Mouse (Mus musculus) erythroblast, embryonic 14.5 days (primary cell): ENCODE data around the gene Ttc38. TPM values are rescaled to one million over a fixed set of nuclear protein-coding genes. Genes with fewer than 3 reads are reported as not detected.
A peak's percentile ranks its signal among the peaks of the same experiment; 100 is the strongest.

Source experiments
- H3K27me3 ChIP-seq: 2 replicates; pipeline ENCODE4 v1.6.1; 2012; ENCODE audit warnings: inconsistent platforms; ENCODE audit not compliant: control insufficient read depth
- H3K36me3 ChIP-seq: 2 replicates; pipeline ENCODE4 v1.6.1; 2012; ENCODE audit warnings: mild to moderate bottlenecking, inconsistent platforms; ENCODE audit not compliant: control insufficient read depth
- H3K4me1 ChIP-seq: 2 replicates; pipeline ENCODE4 v1.6.1; 2012; ENCODE audit warnings: inconsistent platforms; ENCODE audit not compliant: control insufficient read depth
- H3K4me3 ChIP-seq: replicated peaks from 2 replicates; pipeline ENCODE3; 2012; ENCODE audit warnings: moderate library complexity, mild to moderate bottlenecking, inconsistent platforms
- H3K9me3 ChIP-seq: 2 replicates; pipeline ENCODE4 v1.6.1; 2012; ENCODE audit warnings: low read length, inconsistent platforms, mixed read lengths; ENCODE audit not compliant: control insufficient read depth
- GATA1 ChIP-seq: IDR thresholded peaks from 2 replicates; pipeline ENCODE4 v1.6.1; 2012; ENCODE audit warnings: low read length, inconsistent platforms, mixed read lengths
- TAL1 ChIP-seq: IDR thresholded peaks from 3 replicates; pipeline ENCODE4 v1.6.1; 2012; ENCODE audit warnings: low read length, inconsistent platforms, mixed read lengths
- polyA plus RNA-seq: library from polyadenylated mRNA; stranded (reverse); fragments of >175 nt; gene quantifications from 2 replicates; pipeline ENCODE4 v1.2.3, GENCODE M21; 2012

Gene Ttc38
- polyA plus RNA-seq, 1 experiment: 0.16 TPM

- Histone ChIP-seq H3K27me3 (no peaks in the 10 kb centered on the region), H3K4me3 (no peak overlapping the region), H3K36me3 (peaks cover 100% of the 10 kb centered on the region), H3K4me1 (peaks cover 4% of the 10 kb centered on the region; the same call in 1 of the 2 replicates), H3K9me3 (no peaks in the 10 kb centered on the region)
- TF ChIP-seq TAL1 (no peak), GATA1 (no peak)
Observed at GRCm38 (mm10) chr15:85867696-85868095, 35.6 kb downstream of the Ttc38 start.

- Histone ChIP-seq H3K4me1 (peaks cover 23% of the 10 kb centered on the region), H3K36me3 (peaks cover 60% of the 10 kb centered on the region), H3K9me3 (no peaks in the 10 kb centered on the region), H3K4me3 (no peak overlapping the region), H3K27me3 (no peaks in the 10 kb centered on the region)
- TF ChIP-seq GATA1 (no peak), TAL1 (no peak)
Observed at GRCm38 (mm10) chr15:85877336-85877735, 45.2 kb downstream of the Ttc38 start.

GRCm38 (mm10) chr15:85878848-85879497 is 46.9 kb downstream of the Ttc38 start, which contains the start of gene Trmu:
Gene Trmu (plus strand): TSS chr15:85879312.
- Histone ChIP-seq H3K36me3 (peaks cover 58% of the 10 kb centered on the region), H3K4me1 (peaks cover 23% of the 10 kb centered on the region), H3K27me3 (no peaks in the 10 kb centered on the region), H3K4me3 (peak within 1 kb of the TSS; percentile 71), H3K9me3 (no peaks in the 10 kb centered on the region)
- TF ChIP-seq TAL1: no peak
- TF ChIP-seq GATA1: no peak

- Histone ChIP-seq H3K4me3 (peak overlapping the region; percentile 71), H3K4me1 (peaks cover 23% of the 10 kb centered on the region), H3K9me3 (no peaks in the 10 kb centered on the region), H3K27me3 (no peaks in the 10 kb centered on the region), H3K36me3 (peaks cover 56% of the 10 kb centered on the region)
- TF ChIP-seq GATA1: no peak
- TF ChIP-seq TAL1: no peak
Observed at GRCm38 (mm10) chr15:85879498-85879895, 47.4 kb downstream of the Ttc38 start.

- no peaks in the 10 kb centered on the region for H3K9me3 ChIP-seq
- TF ChIP-seq TAL1: no peak
- TF ChIP-seq GATA1: no peak
- no peaks in the 10 kb centered on the region for H3K27me3 ChIP-seq
- no peak overlapping the region for H3K4me3 ChIP-seq
- H3K36me3 ChIP-seq: peaks cover 53% of the 10 kb centered on the region
- H3K4me1 ChIP-seq: peaks cover 5% of the 10 kb centered on the region
Observed at GRCm38 (mm10) chr15:85885606-85886005, 53.5 kb downstream of the Ttc38 start.

GRCm38 (mm10) chr15:85889235-85889634 is 57.1 kb downstream of the Ttc38 start:
- no peaks in the 10 kb centered on the region for H3K27me3 ChIP-seq
- H3K36me3 ChIP-seq: peaks cover 72% of the 10 kb centered on the region
- H3K9me3 ChIP-seq: no peaks in the 10 kb centered on the region
- 0 out of 2 replicates have a peak, but pooled peaks cover 2% of the 10 kb centered on the region for H3K4me1 ChIP-seq
- no peak overlapping the region for H3K4me3 ChIP-seq
- TF ChIP-seq TAL1 (no peak), GATA1 (no peak)

GRCm38 (mm10) chr15:85891971-85892370 is 59.9 kb downstream of the Ttc38 start:
- no peak overlapping the region for H3K4me3 ChIP-seq
- H3K9me3 ChIP-seq: no peaks in the 10 kb centered on the region
- H3K36me3 ChIP-seq: peaks cover 74% of the 10 kb centered on the region
- H3K4me1 ChIP-seq: 0 out of 2 replicates have a peak, but pooled peaks cover 2% of the 10 kb centered on the region
- H3K27me3 ChIP-seq: no peaks in the 10 kb centered on the region
- TF ChIP-seq GATA1: no peak

- H3K9me3 ChIP-seq: no peaks in the 10 kb centered on the region
- TF ChIP-seq GATA1 (no peak), TAL1 (no peak)
- H3K36me3 ChIP-seq: peaks cover 80% of the 10 kb centered on the region
- H3K27me3 ChIP-seq: no peaks in the 10 kb centered on the region
- H3K4me3 ChIP-seq: no peak overlapping the region
- 0 out of 2 replicates have a peak, but pooled peaks cover 2% of the 10 kb centered on the region for H3K4me1 ChIP-seq
Observed at GRCm38 (mm10) chr15:85892498-85893118, 60.5 kb downstream of the Ttc38 start.

- H3K9me3 ChIP-seq: no peaks in the 10 kb centered on the region
- TF ChIP-seq GATA1: no peak
- no peak for TF ChIP-seq TAL1
- no peaks in the 10 kb centered on the region for H3K27me3 ChIP-seq
- no peak overlapping the region for H3K4me3 ChIP-seq
- H3K36me3 ChIP-seq: peaks cover 83% of the 10 kb centered on the region
- 0 out of 2 replicates have a peak, but pooled peaks cover 2% of the 10 kb centered on the region for H3K4me1 ChIP-seq
Observed at GRCm38 (mm10) chr15:85893871-85894270, 61.8 kb downstream of the Ttc38 start.
